Mouse (Mus musculus) WW6 (cell line): ENCODE results near the gene Endou.

Experiments
- DNase-seq: peaks from one replicate; pipeline ENCODE4 v3.0.0-alpha.2; 2013; ENCODE audit warnings: low read depth, low spot score

Endou gene

GRCm38 (mm10) chr15:97727520-97727919 is 3.6 kb downstream of the Endou start:
- no peak for DNase-seq

- DNase-seq: no peak
These were observed 4.1 kb downstream of the Endou start for GRCm38 (mm10) chr15:97727048-97727447.

GRCm38 (mm10) chr15:97726310-97726709 is 4.8 kb downstream of the Endou start:
- no peak for DNase-seq

GRCm38 (mm10) chr15:97725198-97725785 is 5.8 kb downstream of the Endou start:
- no peak for DNase-seq

- DNase-seq: no peak
These were observed 6.6 kb downstream of the Endou start for GRCm38 (mm10) chr15:97724346-97725197.

- no peak for DNase-seq
These were observed 7.4 kb downstream of the Endou start for GRCm38 (mm10) chr15:97723536-97724345.

GRCm38 (mm10) chr15:97721008-97721701 is 10.0 kb downstream of the Endou start:
- no peak for DNase-seq

- no peak for DNase-seq
These were observed 11.0 kb downstream of the Endou start for GRCm38 (mm10) chr15:97720026-97720675.

GRCm38 (mm10) chr15:97719494-97719893 is 11.6 kb downstream of the Endou start:
- DNase-seq: no peak

- no peak for DNase-seq
These were observed 12.5 kb downstream of the Endou start for GRCm38 (mm10) chr15:97718535-97719155.

GRCm38 (mm10) chr15:97717861-97718534 is 13.1 kb downstream of the Endou start:
- peak; percentile 34 for DNase-seq

- DNase-seq: no peak
These were observed 14.4 kb downstream of the Endou start for GRCm38 (mm10) chr15:97716782-97717181.

GRCm38 (mm10) chr15:97715734-97716133 is 15.4 kb downstream of the Endou start:
- DNase-seq: no peak

GRCm38 (mm10) chr15:97715083-97715482 is 16.1 kb downstream of the Endou start:
- DNase-seq: no peak

GRCm38 (mm10) chr15:97712546-97712945 is 18.6 kb downstream of the Endou start:
- no peak for DNase-seq

- DNase-seq: no peak
These were observed 20.2 kb downstream of the Endou start for GRCm38 (mm10) chr15:97710906-97711305.

- DNase-seq: peak; percentile 55
These were observed 25.7 kb downstream of the Endou start, which contains the start of gene Rpap3 for GRCm38 (mm10) chr15:97705211-97706050. TSS of gene Rpap3 (minus strand) at chr15:97705825.

- DNase-seq: no peak
These were observed 34.5 kb downstream of the Endou start for GRCm38 (mm10) chr15:97696616-97697015.

GRCm38 (mm10) chr15:97693411-97693810 is 37.7 kb downstream of the Endou start:
- no peak for DNase-seq
